In genomic region chr11:95040491-95041138, GRCm38 (mm10) we compare ENCODE assay signal across 8 mouse cellular contexts. TPM values are rescaled to one million over a fixed set of nuclear protein-coding genes. Genes with fewer than 3 reads are reported as not detected.
A peak's percentile ranks its signal among the peaks of the same experiment; 100 is the strongest.
DNase-seq lines count a peak whose midpoint lies in the region; ATAC-seq and TF ChIP-seq lines count a peak whose summit lies in the region.

No protein-coding gene starts in this region.

- H3K27me3 ChIP-seq in embryonic facial prominence, embryonic 12.5 days = no peaks in the 10 kb centered on the region
- no peaks in the 10 kb centered on the region for H3K27me3 ChIP-seq in kidney, adult 2 months (replicated peaks; ENCODE audit: control insufficient read depth, insufficient read depth, low read length)
- H3K27me3 ChIP-seq in liver, embryonic 14.5 days (ENCODE audit: control insufficient read depth, insufficient read depth, low read length) = no peaks in the 10 kb centered on the region

- WGBS in embryonic facial prominence, embryonic 12.5 days = under 1% methylated on average over 20 of the region's 20 CpGs
- WGBS in kidney, adult 2 months = 2% methylated on average over 20 of the region's 20 CpGs
- WGBS in liver, embryonic 14.5 days (ENCODE audit: insufficient replicate concordance) = 2% methylated on average over 20 of the region's 20 CpGs

- peak overlapping the region; percentile 73 for H3K4me3 ChIP-seq in embryonic facial prominence, embryonic 12.5 days
- H3K4me3 ChIP-seq in kidney, adult 2 months (ENCODE audit: insufficient read depth, low read depth, low read length) = peak overlapping the region; percentile 87
- peak overlapping the region; percentile 80 to 81 for H3K4me3 ChIP-seq in liver, embryonic 14.5 days (ENCODE audit: insufficient read depth in 1 of 2, low read depth in 2 of 2, low read length in 2 of 2)

- peak; percentile 5; the same call in 1 of the 2 replicates for ATAC-seq in embryonic facial prominence, embryonic 12.5 days (ENCODE audit: insufficient number of reproducible peaks, insufficient read depth, low FRiP score, low TSS enrichment)
- ATAC-seq in liver, embryonic 14.5 days (ENCODE audit: insufficient read depth) = peak; percentile 12; the same call in 1 of the 2 replicates

- peak overlapping the region; percentile 73 for H3K9ac ChIP-seq in embryonic facial prominence, embryonic 12.5 days
- H3K9ac ChIP-seq in liver, embryonic 14.5 days (replicated peaks) = peak overlapping the region; percentile 80

- H3K36me3 ChIP-seq in embryonic facial prominence, embryonic 12.5 days = no peaks in the 10 kb centered on the region; the same call in 1 of the 2 replicates
- H3K36me3 ChIP-seq in kidney, adult 2 months (ENCODE audit: control insufficient read depth, insufficient read depth, low read length) = peaks cover 5% of the 10 kb centered on the region; the same call in 1 of the 2 replicates
- no peaks in the 10 kb centered on the region for H3K36me3 ChIP-seq in liver, embryonic 14.5 days (replicated peaks; ENCODE audit: control insufficient read depth, insufficient read depth, low read depth)

- TF ChIP-seq CTCF in kidney, adult 2 months (conservative IDR thresholded peaks at IDR 0.05; ENCODE audit: insufficient read depth, insufficient read length, low read depth, low read length) = no peak
- no peak for TF ChIP-seq CTCF in liver, embryonic 14.5 days (IDR thresholded peaks at IDR 0.05; ENCODE audit: low read depth)

- H3K4me1 ChIP-seq in embryonic facial prominence, embryonic 12.5 days = peaks cover 17% of the 10 kb centered on the region
- peaks cover 28% of the 10 kb centered on the region for H3K4me1 ChIP-seq in kidney, adult 2 months (ENCODE audit: control insufficient read depth, insufficient read depth, low read length)
- peaks cover 12 to 14% of the 10 kb centered on the region in 2 experiments for H3K4me1 ChIP-seq in liver, embryonic 14.5 days (replicated peaks; ENCODE audit: control insufficient read depth in 2 of 2, insufficient read depth in 2 of 2, low read length in 1 of 2)

- peak overlapping the region; percentile 74 for H3K4me2 ChIP-seq in embryonic facial prominence, embryonic 12.5 days (replicated peaks)
- H3K4me2 ChIP-seq in liver, embryonic 14.5 days (ENCODE audit: low read depth) = peak overlapping the region; percentile 97

- DNase-seq in right cerebral cortex, adult 18-20 months = peak; percentile 51
- DNase-seq in right cerebral cortex, postnatal 10 days (ENCODE audit: low spot score in 2 of 2) = no peak
- DNase-seq in heart, adult 8-10 months (ENCODE audit: low spot score) = peak; percentile 76
- DNase-seq in kidney, adult 2 months = peak; percentile 97
- peak in 2 of 3 experiments; percentile 37 to 49 for DNase-seq in liver, embryonic 14.5 days (ENCODE audit: low read depth in 3 of 3, low spot score in 3 of 3)
- peak; percentile 19 to 50 for DNase-seq in natural killer cell, adult 2 months (ENCODE audit: low spot score in 2 of 2)
- peak; percentile 62 for DNase-seq in testis, postnatal 10 days (ENCODE audit: low spot score)

- H3K9me3 ChIP-seq in embryonic facial prominence, embryonic 12.5 days = no peaks in the 10 kb centered on the region
- no peaks in the 10 kb centered on the region for H3K9me3 ChIP-seq in liver, embryonic 14.5 days (ENCODE audit: control insufficient read depth, low read length)

- peak overlapping the region; percentile 63 for H3K27ac ChIP-seq in embryonic facial prominence, embryonic 12.5 days
- peak overlapping the region; percentile 99 for H3K27ac ChIP-seq in kidney, adult 2 months (ENCODE audit: insufficient read depth, low read depth, low read length)
- H3K27ac ChIP-seq in liver, embryonic 14.5 days = peak overlapping the region; percentile 37

- TF ChIP-seq POLR2A in kidney, adult 2 months (IDR thresholded peaks at IDR 0.05; ENCODE audit: low read depth, low read length) = peak; percentile 91

- no peak for TF ChIP-seq EP300 in liver, embryonic 14.5 days (IDR thresholded peaks at IDR 0.05; ENCODE audit: low read depth)

RNA-seq across cellular contexts. Expression of gene Pdk2, which starts 0.5 kb away (rescaled TPM):
- polyA plus RNA-seq in embryonic facial prominence, embryonic 12.5 days (2016; fragmentation: Nextera tagmentation; extraction: Ambion mirVana) = 27.5 and 30.4 TPM in 2 replicates
- total RNA-seq in heart, adult 8-10 months (2022) = 100 to 1,000 TPM; 469 to 545 (median 504) TPM
- 430 and 469 TPM in 2 replicates for polyA plus RNA-seq in kidney, adult 2 months (2012; rRNA removed)
- polyA plus RNA-seq in liver, embryonic 14.5 days (2012; rRNA removed) = 3.5 and 3.6 TPM in 2 replicates
- 7.0 and 9.1 TPM in 2 replicates for polyA plus RNA-seq in liver, embryonic 14.5 days (2014; fragmentation: Nextera tagmentation; extraction: Ambion mirVana)

RNA-seq across cellular contexts. Expression of gene Samd14, which starts 30.9 kb away (rescaled TPM):
- polyA plus RNA-seq in embryonic facial prominence, embryonic 12.5 days (2016; fragmentation: Nextera tagmentation; extraction: Ambion mirVana) = 50.3 and 50.9 TPM in 2 replicates
- total RNA-seq in heart, adult 8-10 months (2022) = 1 to 10 TPM in 2 of 4 experiments, under 1 TPM in 2; 0.72 to 1.1 (median 0.96) TPM
- 3.2 and 3.7 TPM in 2 replicates for polyA plus RNA-seq in kidney, adult 2 months (2012; rRNA removed)
- 33.1 and 41.9 TPM in 2 replicates for polyA plus RNA-seq in liver, embryonic 14.5 days (2012; rRNA removed)
- 24.7 and 34.2 TPM in 2 replicates for polyA plus RNA-seq in liver, embryonic 14.5 days (2014; fragmentation: Nextera tagmentation; extraction: Ambion mirVana)

RNA-seq across cellular contexts. Expression of gene Itga3, which starts 36.0 kb away (rescaled TPM):
- 10.5 and 10.9 TPM in 2 replicates for polyA plus RNA-seq in embryonic facial prominence, embryonic 12.5 days (2016; fragmentation: Nextera tagmentation; extraction: Ambion mirVana)
- total RNA-seq in heart, adult 8-10 months (2022) = 10 to 100 TPM in 1 of 4 experiments, 1 to 10 TPM in 3; 9.1 to 10.3 (median 9.8) TPM
- polyA plus RNA-seq in kidney, adult 2 months (2012; rRNA removed) = 48.2 and 55.4 TPM in 2 replicates
- 1.7 and 2.0 TPM in 2 replicates for polyA plus RNA-seq in liver, embryonic 14.5 days (2012; rRNA removed)
- polyA plus RNA-seq in liver, embryonic 14.5 days (2014; fragmentation: Nextera tagmentation; extraction: Ambion mirVana) = 1.5 and 1.9 TPM in 2 replicates

RNA-seq across cellular contexts. Expression of gene Ppp1r9b, which starts 49.8 kb away (rescaled TPM):
- polyA plus RNA-seq in embryonic facial prominence, embryonic 12.5 days (2016; fragmentation: Nextera tagmentation; extraction: Ambion mirVana) = 14.4 TPM in 2 replicates
- total RNA-seq in heart, adult 8-10 months (2022) = 10 to 100 TPM; 43.9 to 47.4 (median 45.6) TPM
- 24.1 and 29.9 TPM in 2 replicates for polyA plus RNA-seq in kidney, adult 2 months (2012; rRNA removed)
- polyA plus RNA-seq in liver, embryonic 14.5 days (2012; rRNA removed) = 14.1 and 14.9 TPM in 2 replicates
- polyA plus RNA-seq in liver, embryonic 14.5 days (2014; fragmentation: Nextera tagmentation; extraction: Ambion mirVana) = 8.8 and 10.4 TPM in 2 replicates

Comparison
In these comparisons a context has a peak if more than half of its experiments do, and no peak if none do; other contexts are left out.
1. DNase-seq: peak in right cerebral cortex, adult 18-20 months (single experiment), heart, adult 8-10 months (single experiment), kidney, adult 2 months (single experiment), liver, embryonic 14.5 days (2 of 3), natural killer cell, adult 2 months (2 of 2) and testis, postnatal 10 days (single experiment); none in right cerebral cortex, postnatal 10 days (0 of 2).
2. H3K27ac ChIP-seq: peak in every context shown above with its lines; median percentile 99 in kidney, adult 2 months; 63 in embryonic facial prominence, embryonic 12.5 days; 37 in liver, embryonic 14.5 days.
3. RNA of gene Pdk2, which starts 0.5 kb away (polyA plus RNA-seq): 430 to 469 TPM in kidney, adult 2 months; 27.5 to 30.4 TPM in embryonic facial prominence, embryonic 12.5 days and 3.5 to 9.1 TPM in liver, embryonic 14.5 days; every median in the first group is over 10 times any median in the second.
4. Peak in every context shown above with its lines, with median percentiles within 50 percentile points of each other: H3K4me3 ChIP-seq.